ENCODE assay signal across 19 mouse cellular contexts in genomic region chr13:111819618-111820385, GRCm38 (mm10). TPM values are rescaled to one million over a fixed set of nuclear protein-coding genes. Genes with fewer than 3 reads are reported as not detected.
DNase-seq lines count a peak whose midpoint lies in the region; ATAC-seq and TF ChIP-seq lines count a peak whose summit lies in the region.
"Had no signal": no experiment of that assay in that cellular context is flagged by ENCODE, and none has a peak within 500 bp of the region (broad histone marks: within the 10 kb centered on the region; RNA-seq: fewer than 3 reads in every experiment).

No protein-coding gene starts in this region.

- no peak for TF ChIP-seq POLR2A in spleen, adult 2 months (IDR thresholded peaks at IDR 0.05; ENCODE audit: low read depth, low read length)

- no peak overlapping the region for H3K4me2 ChIP-seq in midbrain, embryonic 11.5 days
- no peak overlapping the region for H3K4me2 ChIP-seq in midbrain, postnatal 0 days (ENCODE audit: low read depth, low read length, poor library complexity, severe bottlenecking)
- H3K4me2 ChIP-seq: embryonic facial prominence, embryonic 13.5 days; forebrain, embryonic 12.5 days; heart, embryonic 13.5 days; hindbrain, embryonic 12.5 days had no signal

- no peaks in the 10 kb centered on the region for H3K27me3 ChIP-seq in midbrain, embryonic 11.5 days (ENCODE audit: control insufficient read depth, insufficient read depth, low read length)
- no peaks in the 10 kb centered on the region for H3K27me3 ChIP-seq in midbrain, postnatal 0 days (ENCODE audit: insufficient read depth, low read length)
- H3K27me3 ChIP-seq in spleen, adult 2 months (ENCODE audit: control insufficient read depth, insufficient read depth, low read length) = no peaks in the 10 kb centered on the region
- H3K27me3 ChIP-seq in splenic B cell, adult 2 months (ENCODE audit: control insufficient read depth, insufficient read depth, low read length, poor library complexity, severe bottlenecking) = no peaks in the 10 kb centered on the region
- H3K27me3 ChIP-seq: embryonic facial prominence, embryonic 13.5 days; heart, embryonic 13.5 days; hindbrain, embryonic 12.5 days had no signal

- H3K36me3 ChIP-seq in midbrain, embryonic 11.5 days (ENCODE audit: control insufficient read depth, insufficient read depth, low read length) = no peaks in the 10 kb centered on the region
- no peaks in the 10 kb centered on the region for H3K36me3 ChIP-seq in midbrain, postnatal 0 days (ENCODE audit: insufficient read depth, low read length)
- H3K36me3 ChIP-seq in spleen, adult 2 months (ENCODE audit: control insufficient read depth, insufficient read depth, low read length) = no peaks in the 10 kb centered on the region
- H3K36me3 ChIP-seq in splenic B cell, adult 2 months (ENCODE audit: control insufficient read depth, insufficient read depth, low read length, poor library complexity, severe bottlenecking) = no peaks in the 10 kb centered on the region
- H3K36me3 ChIP-seq: embryonic facial prominence, embryonic 13.5 days; forebrain, embryonic 12.5 days; heart, embryonic 13.5 days; hindbrain, embryonic 12.5 days had no signal

- DNase-seq in heart, adult 11 months = peak; percentile 83
- no peak for DNase-seq in heart, postnatal 36 days
- DNase-seq in midbrain, embryonic 11.5 days (ENCODE audit: low spot score, missing footprints) = peak; percentile 73
- no peak for DNase-seq in midbrain, postnatal 0 days (ENCODE audit: low spot score)
- peak in 1 of 2 experiments; percentile 68 for DNase-seq in spleen, adult 2 months (ENCODE audit: low read depth in 1 of 2, low spot score in 2 of 2)
- peak; percentile 76 for DNase-seq in splenic B cell, adult 2 months (ENCODE audit: low read depth, low spot score)
- no peak for DNase-seq in lung, adult 18-20 months
- DNase-seq: cerebellum, adult 18-20 months; cerebellum, adult 9-11 months; cerebellum, postnatal 36 days; forebrain, postnatal 0 days; gastrocnemius, adult 2 months; gastrocnemius, postnatal 25 days; heart, postnatal 4 days had no signal

- intact Hi-C loops in heart, postnatal 36 days (cut with DNase I) = no loop called here

- TF ChIP-seq CTCF in midbrain, postnatal 0 days (IDR thresholded peaks at IDR 0.05) = no peak
- no peak for TF ChIP-seq CTCF in spleen, adult 2 months (IDR thresholded peaks at IDR 0.05; ENCODE audit: extremely low read depth, insufficient read depth, insufficient read length, insufficient replicate concordance)

- WGBS in midbrain, embryonic 11.5 days = 75% methylated on average over 9 of the region's 9 CpGs
- 70% methylated on average over 9 of the region's 9 CpGs for WGBS in midbrain, postnatal 0 days
- WGBS in spleen, adult 2 months = 47% methylated on average over 9 of the region's 9 CpGs

- no peaks in the 10 kb centered on the region for H3K4me1 ChIP-seq in midbrain, embryonic 11.5 days (ENCODE audit: control insufficient read depth, insufficient read depth, low read length)
- H3K4me1 ChIP-seq in midbrain, postnatal 0 days (ENCODE audit: insufficient read depth, low read length) = no peaks in the 10 kb centered on the region
- peaks cover 25% of the 10 kb centered on the region; the same call in 1 of the 2 replicates for H3K4me1 ChIP-seq in spleen, adult 2 months (ENCODE audit: control insufficient read depth, insufficient read depth, insufficient read length)
- H3K4me1 ChIP-seq: embryonic facial prominence, embryonic 13.5 days; forebrain, embryonic 12.5 days; heart, embryonic 13.5 days; hindbrain, embryonic 12.5 days had no signal

- no peak overlapping the region for H3K9ac ChIP-seq in midbrain, embryonic 11.5 days (ENCODE audit: low read length)
- H3K9ac ChIP-seq in midbrain, postnatal 0 days (replicated peaks; ENCODE audit: low read length, poor library complexity, severe bottlenecking) = no peak overlapping the region
- H3K9ac ChIP-seq: embryonic facial prominence, embryonic 13.5 days; forebrain, embryonic 12.5 days; forebrain, postnatal 0 days; heart, embryonic 13.5 days; hindbrain, embryonic 12.5 days had no signal

- H3K9me3 ChIP-seq in midbrain, embryonic 11.5 days (ENCODE audit: control insufficient read depth, low read length) = no peaks in the 10 kb centered on the region
- no peaks in the 10 kb centered on the region for H3K9me3 ChIP-seq in midbrain, postnatal 0 days (ENCODE audit: low read length)
- H3K9me3 ChIP-seq: forebrain, embryonic 12.5 days; hindbrain, embryonic 12.5 days had no signal

- ATAC-seq in midbrain, embryonic 11.5 days (ENCODE audit: low FRiP score) = no peak
- ATAC-seq in midbrain, postnatal 0 days (ENCODE audit: low FRiP score) = no peak
- no peak for ATAC-seq in frontal cortex, adult (ENCODE audit: low TSS enrichment)
- ATAC-seq: forebrain, postnatal 0 days had no signal

- no peak overlapping the region for H3K4me3 ChIP-seq in midbrain, embryonic 11.5 days (ENCODE audit: low read depth, low read length)
- no peak overlapping the region for H3K4me3 ChIP-seq in midbrain, postnatal 0 days (ENCODE audit: low read depth, low read length)
- peak overlapping the region; percentile 46 for H3K4me3 ChIP-seq in spleen, adult 2 months (ENCODE audit: extremely low read depth, insufficient read depth, insufficient read length)
- H3K4me3 ChIP-seq: embryonic facial prominence, embryonic 13.5 days; forebrain, embryonic 12.5 days; gastrocnemius, adult 2 months; heart, embryonic 13.5 days; hindbrain, embryonic 12.5 days had no signal

- H3K27ac ChIP-seq in midbrain, embryonic 11.5 days (ENCODE audit: low read depth, low read length) = no peak overlapping the region
- H3K27ac ChIP-seq in midbrain, postnatal 0 days (ENCODE audit: low read depth, low read length) = no peak overlapping the region
- peak overlapping the region; percentile 86 for H3K27ac ChIP-seq in spleen, adult 2 months (ENCODE audit: insufficient read depth, low read length)
- H3K27ac ChIP-seq: embryonic facial prominence, embryonic 13.5 days; forebrain, embryonic 12.5 days; gastrocnemius, adult 2 months; heart, embryonic 13.5 days; hindbrain, embryonic 12.5 days had no signal

RNA-seq across cellular contexts. Expression of gene Map3k1, which starts 11.0 kb away (rescaled TPM):
- 10 to 100 TPM; 25.9 to 27.9 TPM for total RNA-seq in heart, postnatal 36 days (2021)
- polyA plus RNA-seq in midbrain, embryonic 11.5 days (2014; fragmentation: Nextera tagmentation; extraction: Ambion mirVana) = 12.0 and 14.4 TPM in 2 replicates
- 16.3 and 19.2 TPM in 2 replicates for total RNA-seq in midbrain, postnatal 0 days (2014; rRNA removed)
- polyA plus RNA-seq in midbrain, postnatal 0 days (2015; fragmentation: Nextera tagmentation; extraction: Ambion mirVana) = 6.1 and 6.2 TPM in 2 replicates
- polyA plus RNA-seq in spleen, adult 2 months (2012; rRNA removed) = 45.1 and 49.9 TPM in 2 replicates

Comparison
In these comparisons a context has a peak if more than half of its experiments do, and no peak if none do; other contexts are left out.
1. DNase-seq: peak in heart, adult 11 months (single experiment), midbrain, embryonic 11.5 days (single experiment) and splenic B cell, adult 2 months (single experiment); none in heart, postnatal 36 days (0 of 2), midbrain, postnatal 0 days (single experiment) and lung, adult 18-20 months (0 of 2).